ENCODE assay signal across 9 mouse cellular contexts in the genomic region with DNA sequence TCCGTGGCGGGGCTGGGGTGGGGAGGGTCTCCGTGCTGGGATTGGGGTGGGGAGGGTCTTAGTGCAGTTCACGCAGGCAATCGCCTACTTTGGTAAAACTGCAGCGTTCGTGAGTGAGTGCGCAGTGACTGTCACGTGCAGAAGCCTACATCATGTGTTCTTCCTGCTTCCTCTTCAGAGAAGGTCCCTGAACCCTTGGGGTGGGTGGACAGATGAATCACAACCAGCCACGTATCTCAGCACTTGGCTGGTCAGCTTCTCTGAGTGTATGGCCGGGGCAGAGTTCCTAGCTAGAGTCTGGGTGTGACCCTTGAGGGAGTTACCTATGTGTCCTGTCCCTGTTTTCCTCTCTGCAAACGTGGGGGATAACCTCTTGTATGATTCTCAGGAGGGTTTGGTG. TPM values are rescaled to one million over a fixed set of nuclear protein-coding genes. Genes with fewer than 3 reads are reported as not detected.
DNase-seq lines count a peak whose midpoint lies in the region; ATAC-seq and TF ChIP-seq lines count a peak whose summit lies in the region.
"Had no signal": no experiment of that assay in that cellular context is flagged by ENCODE, and none has a peak within 500 bp of the region (broad histone marks: within the 10 kb centered on the region; RNA-seq: fewer than 3 reads in every experiment).

No protein-coding gene starts in this region.

- H3K9ac ChIP-seq in hindbrain, postnatal 0 days (replicated peaks; ENCODE audit: low read length) = 0 out of 2 replicates have a peak overlapping the region, but pooled peaks have one; percentile 22
- peak overlapping the region; percentile 52 for H3K9ac ChIP-seq in limb, embryonic 14.5 days (ENCODE audit: low read depth, low read length, severe bottlenecking)
- H3K9ac ChIP-seq in midbrain, embryonic 14.5 days (replicated peaks; ENCODE audit: low read length) = 0 out of 2 replicates have a peak overlapping the region, but pooled peaks have one; percentile 34

- H3K4me1 ChIP-seq in erythroblast, embryonic 14.5 days (ENCODE audit: control insufficient read depth) = peaks cover 44% of the 10 kb centered on the region
- H3K4me1 ChIP-seq in hindbrain, postnatal 0 days (ENCODE audit: insufficient read depth, low read length) = no peaks in the 10 kb centered on the region
- H3K4me1 ChIP-seq in limb, embryonic 14.5 days (ENCODE audit: control insufficient read depth, insufficient read depth, low read length) = no peaks in the 10 kb centered on the region
- no peaks in the 10 kb centered on the region for H3K4me1 ChIP-seq in midbrain, embryonic 14.5 days (ENCODE audit: control insufficient read depth, insufficient read depth, low read length)

- TF ChIP-seq CTCF in hindbrain, postnatal 0 days (IDR thresholded peaks at IDR 0.05; ENCODE audit: low read depth) = no peak

- H3K27ac ChIP-seq in hindbrain, postnatal 0 days = no peak overlapping the region
- no peak overlapping the region for H3K27ac ChIP-seq in limb, embryonic 14.5 days (replicated peaks; ENCODE audit: low read depth, low read length)
- no peak overlapping the region for H3K27ac ChIP-seq in midbrain, embryonic 14.5 days (replicated peaks; ENCODE audit: low read depth, low read length)

- H3K36me3 ChIP-seq in erythroblast, embryonic 14.5 days (ENCODE audit: control insufficient read depth) = no peaks in the 10 kb centered on the region
- H3K36me3 ChIP-seq in hindbrain, postnatal 0 days (ENCODE audit: insufficient read depth, low read length) = no peaks in the 10 kb centered on the region
- no peaks in the 10 kb centered on the region for H3K36me3 ChIP-seq in limb, embryonic 14.5 days (ENCODE audit: control insufficient read depth, insufficient read depth, low read length)
- H3K36me3 ChIP-seq in midbrain, embryonic 14.5 days (ENCODE audit: control insufficient read depth, insufficient read depth, low read length) = no peaks in the 10 kb centered on the region
- H3K36me3 ChIP-seq in splenic B cell, adult 2 months (ENCODE audit: control insufficient read depth, insufficient read depth, low read length, poor library complexity, severe bottlenecking) = no peaks in the 10 kb centered on the region

- peak overlapping the region; percentile 41 for H3K4me3 ChIP-seq in erythroblast, embryonic 14.5 days (replicated peaks)
- peak overlapping the region; percentile 61 for H3K4me3 ChIP-seq in hindbrain, postnatal 0 days (ENCODE audit: low read length)
- peak overlapping the region; percentile 62 for H3K4me3 ChIP-seq in limb, embryonic 14.5 days (replicated peaks; ENCODE audit: low read length)
- H3K4me3 ChIP-seq in midbrain, embryonic 14.5 days (replicated peaks; ENCODE audit: low read depth, low read length) = peak overlapping the region; percentile 51

- TF ChIP-seq POLR2A in limb, embryonic 14.5 days (IDR thresholded peaks at IDR 0.05; ENCODE audit: borderline replicate concordance, extremely low read depth, insufficient read depth, insufficient read length) = no peak

- H3K27me3 ChIP-seq in erythroblast, embryonic 14.5 days (ENCODE audit: control insufficient read depth) = no peaks in the 10 kb centered on the region
- no peaks in the 10 kb centered on the region for H3K27me3 ChIP-seq in hindbrain, postnatal 0 days (ENCODE audit: insufficient read depth, low read length)
- no peaks in the 10 kb centered on the region for H3K27me3 ChIP-seq in limb, embryonic 14.5 days (ENCODE audit: control insufficient read depth, insufficient read depth, low read length)
- no peaks in the 10 kb centered on the region for H3K27me3 ChIP-seq in midbrain, embryonic 14.5 days (ENCODE audit: control insufficient read depth, insufficient read depth, low read length)
- H3K27me3 ChIP-seq in splenic B cell, adult 2 months (ENCODE audit: control insufficient read depth, insufficient read depth, low read length, poor library complexity, severe bottlenecking) = no peaks in the 10 kb centered on the region
- H3K27me3 ChIP-seq: Patski had no signal

- peak; percentile 64 for DNase-seq in cerebellum, adult 9-11 months
- peak; percentile 35 to 40 for DNase-seq in gastrocnemius, adult 8-10 months (ENCODE audit: low spot score in 2 of 2)
- DNase-seq in hindbrain, postnatal 0 days (ENCODE audit: low spot score) = peak; percentile 47
- DNase-seq in limb, embryonic 14.5 days (ENCODE audit: low spot score) = peak; percentile 53
- peak; percentile 44 for DNase-seq in midbrain, embryonic 14.5 days
- peak; percentile 84 for DNase-seq in splenic B cell, adult 2 months (ENCODE audit: low read depth, low spot score)

- WGBS in hindbrain, postnatal 0 days = 0% methylated on average over 11 of the region's 12 CpGs
- 0% methylated on average over 12 of the region's 12 CpGs for WGBS in limb, embryonic 14.5 days
- under 1% methylated on average over 12 of the region's 12 CpGs for WGBS in midbrain, embryonic 14.5 days

- ATAC-seq in erythroblast, adult 5-6 weeks (replicated peaks; ENCODE audit: low FRiP score, poor library complexity, severe bottlenecking) = no peak
- ATAC-seq in hindbrain, postnatal 0 days = no peak
- no peak for ATAC-seq in limb, embryonic 14.5 days (ENCODE audit: low FRiP score, low read depth)
- ATAC-seq in midbrain, embryonic 14.5 days (ENCODE audit: low FRiP score, low TSS enrichment) = no peak
- ATAC-seq: Patski had no signal

- H3K4me2 ChIP-seq in hindbrain, postnatal 0 days (ENCODE audit: low read depth, low read length) = peak overlapping the region; percentile 76
- peak overlapping the region; percentile 66 for H3K4me2 ChIP-seq in limb, embryonic 14.5 days (replicated peaks; ENCODE audit: low read depth, low read length, severe bottlenecking)
- H3K4me2 ChIP-seq in midbrain, embryonic 14.5 days (ENCODE audit: low read length) = peak overlapping the region; percentile 59

- no peaks in the 10 kb centered on the region for H3K9me3 ChIP-seq in erythroblast, embryonic 14.5 days (ENCODE audit: control insufficient read depth, low read length)
- no peaks in the 10 kb centered on the region for H3K9me3 ChIP-seq in hindbrain, postnatal 0 days (ENCODE audit: low read length)
- no peaks in the 10 kb centered on the region for H3K9me3 ChIP-seq in limb, embryonic 14.5 days (ENCODE audit: control insufficient read depth, low read length)
- H3K9me3 ChIP-seq in midbrain, embryonic 14.5 days (ENCODE audit: control insufficient read depth, low read length) = no peaks in the 10 kb centered on the region

RNA-seq across cellular contexts. Expression of a gene that starts 27.9 kb away (rescaled TPM):
- not detected in 2 replicates for polyA plus RNA-seq in erythroblast, embryonic 14.5 days (2012)
- total RNA-seq in erythroblast, adult 5-6 weeks (2015; ENCODE audit: low replicate concordance) = not detected in 2 replicates
- total RNA-seq in erythroblast, adult 5-6 weeks (2017; ENCODE audit: low replicate concordance) = not detected in 2 replicates
- total RNA-seq in gastrocnemius, adult 8-10 months (2022) = not detected
- total RNA-seq in hindbrain, postnatal 0 days (2014; rRNA removed) = not detected in 2 replicates
- not detected in 2 replicates for polyA plus RNA-seq in hindbrain, postnatal 0 days (2015; fragmentation: Nextera tagmentation; extraction: Ambion mirVana)
- polyA plus RNA-seq in limb, embryonic 14.5 days (2012; rRNA removed) = not detected in 2 replicates
- not detected in 2 replicates for polyA plus RNA-seq in limb, embryonic 14.5 days (2014; fragmentation: Nextera tagmentation; extraction: Ambion mirVana)
- polyA plus RNA-seq in midbrain, embryonic 14.5 days (2014; fragmentation: Nextera tagmentation; extraction: Ambion mirVana) = not detected in 2 replicates
- polyA plus RNA-seq: Patski had no signal

RNA-seq across cellular contexts. Expression of a gene that starts 47.5 kb away (rescaled TPM):
- 0.53 and 0.59 TPM in 2 replicates for polyA plus RNA-seq in erythroblast, embryonic 14.5 days (2012)
- 7.1 and 10.6 TPM in 2 replicates for total RNA-seq in erythroblast, adult 5-6 weeks (2015; ENCODE audit: low replicate concordance)
- 12.7 and 14.8 TPM in 2 replicates for total RNA-seq in erythroblast, adult 5-6 weeks (2017; ENCODE audit: low replicate concordance)
- total RNA-seq in gastrocnemius, adult 8-10 months (2022) = 10 to 100 TPM; 56.3 to 63.9 (median 59.4) TPM
- 25.5 and 28.0 TPM in 2 replicates for total RNA-seq in hindbrain, postnatal 0 days (2014; rRNA removed)
- 2.5 and 2.6 TPM in 2 replicates for polyA plus RNA-seq in hindbrain, postnatal 0 days (2015; fragmentation: Nextera tagmentation; extraction: Ambion mirVana)
- 33.4 and 37.5 TPM in 2 replicates for polyA plus RNA-seq in limb, embryonic 14.5 days (2012; rRNA removed)
- 10.9 and 11.7 TPM in 2 replicates for polyA plus RNA-seq in limb, embryonic 14.5 days (2014; fragmentation: Nextera tagmentation; extraction: Ambion mirVana)
- polyA plus RNA-seq in midbrain, embryonic 14.5 days (2014; fragmentation: Nextera tagmentation; extraction: Ambion mirVana) = 6.7 and 8.0 TPM in 2 replicates

RNA-seq across cellular contexts. Expression of a gene that starts 49.3 kb away (rescaled TPM):
- polyA plus RNA-seq in erythroblast, embryonic 14.5 days (2012) = not detected in 2 replicates
- not detected in 2 replicates for total RNA-seq in erythroblast, adult 5-6 weeks (2015; ENCODE audit: low replicate concordance)
- total RNA-seq in erythroblast, adult 5-6 weeks (2017; ENCODE audit: low replicate concordance) = not detected in 2 replicates
- total RNA-seq in gastrocnemius, adult 8-10 months (2022) = not detected
- total RNA-seq in hindbrain, postnatal 0 days (2014; rRNA removed) = not detected in 2 replicates
- polyA plus RNA-seq in hindbrain, postnatal 0 days (2015; fragmentation: Nextera tagmentation; extraction: Ambion mirVana) = not detected in 2 replicates
- polyA plus RNA-seq in limb, embryonic 14.5 days (2012; rRNA removed) = not detected in 2 replicates
- polyA plus RNA-seq in limb, embryonic 14.5 days (2014; fragmentation: Nextera tagmentation; extraction: Ambion mirVana) = not detected in 2 replicates
- polyA plus RNA-seq in midbrain, embryonic 14.5 days (2014; fragmentation: Nextera tagmentation; extraction: Ambion mirVana) = not detected in 2 replicates
- polyA plus RNA-seq: Patski had no signal
